Mouse (Mus musculus): Measurements from ENCODE around the gene Btnl10. TPM values are rescaled to one million over a fixed set of nuclear protein-coding genes. Genes with fewer than 3 reads are reported as not detected.
A peak's percentile ranks its signal among the peaks of the same experiment; 100 is the strongest.

The Btnl10 gene
- total RNA-seq (2021): not detected
- long read RNA-seq, experiment 1: 0 reads
- long read RNA-seq, experiment 2: 0 reads

DNA sequence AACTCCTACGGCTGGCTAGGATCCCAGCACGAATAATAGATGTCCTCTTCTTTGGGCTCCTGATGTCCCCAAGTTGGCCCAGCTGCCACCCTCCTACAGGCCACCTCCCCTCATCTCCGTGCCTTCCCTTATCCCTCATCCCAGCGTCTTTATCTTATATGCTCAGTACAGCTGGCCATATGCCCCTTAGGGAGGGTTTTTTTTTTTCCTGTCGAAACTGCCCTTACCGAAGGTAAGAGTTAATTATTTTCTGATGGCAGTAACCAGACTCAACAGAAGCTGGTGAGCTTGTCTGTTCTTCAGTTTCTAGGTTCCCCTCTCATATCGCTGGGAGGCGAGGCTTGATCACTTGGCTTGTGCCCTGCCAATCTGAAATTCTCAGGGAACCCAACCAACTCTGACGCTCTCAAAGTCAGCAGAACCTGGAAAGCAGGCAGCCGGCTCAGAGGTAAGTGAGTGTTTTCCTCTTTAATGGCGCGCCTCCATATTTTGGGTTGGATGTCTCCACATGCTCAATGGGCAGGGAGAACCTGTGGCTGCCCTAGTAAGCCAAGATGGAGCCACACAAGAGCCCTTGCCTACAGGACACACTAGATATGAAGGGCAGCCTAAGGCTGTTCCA is at the start of gene Btnl10:
TSS of gene Btnl10 (plus strand) at position 164 of the 622 bp plus-strand sequence.
- intact Hi-C loops (cut with DNase I): no loop called here
- no peak for DNase-seq

DNA sequence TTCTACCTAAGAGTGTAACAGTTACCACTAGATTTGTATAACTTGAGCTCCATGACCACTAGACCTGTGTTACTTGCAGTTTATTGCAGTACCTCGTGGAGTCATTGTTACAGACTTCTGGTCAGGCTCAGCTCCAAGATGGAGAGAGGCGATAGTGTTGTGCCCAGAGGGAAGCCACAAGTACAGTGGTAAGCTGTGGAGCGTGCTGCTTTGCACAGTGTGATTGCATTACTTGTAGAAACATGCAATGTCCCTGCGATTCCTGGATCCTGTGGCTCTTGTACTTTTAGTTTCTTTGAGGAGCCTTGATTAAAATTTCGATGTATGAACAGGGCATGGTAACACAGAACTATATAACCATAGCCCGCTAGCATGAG is 49.8 kb upstream of the Btnl10 start:
- no peak for DNase-seq
- intact Hi-C loops (cut with DNase I): no loop called here

DNA sequence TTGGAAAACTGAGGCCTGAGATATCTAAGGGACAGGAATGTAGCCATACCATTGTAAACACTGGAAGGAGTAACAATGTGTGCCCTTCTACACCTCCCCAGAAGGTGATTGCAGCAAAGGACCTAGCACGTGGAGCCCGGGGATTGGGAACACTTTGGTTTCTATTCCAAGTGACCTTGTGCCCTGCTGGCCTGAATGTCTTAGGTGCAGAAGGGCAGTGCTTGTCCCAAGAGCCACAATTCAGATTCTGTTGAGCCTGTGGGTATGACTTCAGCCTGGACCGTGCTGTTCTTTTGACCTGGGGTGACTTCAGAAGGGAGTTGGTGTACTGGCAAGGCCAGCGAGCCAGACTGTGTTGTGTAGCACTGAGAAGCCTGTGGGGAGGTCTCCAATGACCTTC is 46.7 kb upstream of the Btnl10 start:
- intact Hi-C loops (cut with DNase I): no loop called here
- DNase-seq: no peak

DNA sequence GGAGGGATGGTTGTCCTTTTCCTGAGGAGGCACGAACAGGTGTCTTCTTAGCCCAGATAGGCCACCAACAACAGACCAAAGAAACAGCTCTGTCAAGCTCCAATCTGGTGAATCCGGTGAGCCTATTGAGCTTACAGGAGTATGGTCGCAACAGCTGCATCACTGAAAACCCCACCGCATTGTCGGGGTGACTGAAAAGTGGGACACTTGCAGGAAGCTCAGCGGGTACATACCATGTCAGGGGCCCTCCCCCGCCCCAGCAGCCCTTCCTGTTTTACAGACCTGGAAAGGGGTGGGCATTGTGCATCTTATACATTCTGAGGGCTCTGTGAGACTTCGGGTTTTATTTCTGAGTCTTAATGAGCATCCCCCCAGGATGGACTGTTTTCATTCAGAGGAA is 34.0 kb upstream of the Btnl10 start:
- DNase-seq: no peak
- intact Hi-C loops (cut with DNase I): no loop called here

DNA sequence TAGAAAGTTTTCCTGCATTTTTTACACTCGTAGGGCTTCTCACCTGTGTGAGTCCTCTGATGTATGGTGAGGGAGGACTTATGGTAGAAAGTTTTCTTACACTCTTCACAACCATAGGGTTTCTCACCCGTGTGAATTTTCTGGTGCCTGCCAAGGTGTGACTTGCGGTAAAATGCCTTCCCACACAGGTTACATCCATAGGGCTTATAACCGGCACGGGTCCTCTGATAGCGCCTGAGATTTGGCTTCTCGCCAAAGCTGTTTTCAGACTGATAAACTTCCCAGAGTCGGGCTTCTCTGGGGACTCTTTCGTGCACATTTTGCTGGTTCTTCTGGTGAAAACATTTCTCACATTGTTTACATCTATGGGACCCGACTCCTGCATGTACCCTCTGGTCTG is 27.2 kb upstream of the Btnl10 start:
- no peak for DNase-seq
- intact Hi-C loops (cut with DNase I): no loop called here

DNA sequence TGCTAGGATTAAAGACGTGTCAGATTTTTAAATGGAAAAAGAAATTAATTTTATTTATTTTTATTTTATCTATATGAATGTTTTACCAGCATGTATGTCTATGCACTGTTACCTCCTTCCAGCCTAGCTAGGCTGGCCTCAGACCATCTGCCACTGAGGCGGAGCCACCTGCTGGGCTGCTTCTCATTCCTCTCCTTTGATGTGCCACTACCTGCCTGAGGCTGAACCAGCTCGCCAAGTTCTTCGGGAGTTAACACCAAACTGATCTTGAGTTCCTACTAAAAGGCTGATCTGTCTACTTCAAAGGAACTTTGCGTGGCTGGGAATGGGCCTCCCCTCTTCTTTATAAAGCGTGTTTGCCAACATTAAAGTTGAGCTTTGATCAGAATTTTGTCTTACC is 23.3 kb upstream of the Btnl10 start:
- intact Hi-C loops (cut with DNase I): no loop called here
- DNase-seq: no peak

DNA sequence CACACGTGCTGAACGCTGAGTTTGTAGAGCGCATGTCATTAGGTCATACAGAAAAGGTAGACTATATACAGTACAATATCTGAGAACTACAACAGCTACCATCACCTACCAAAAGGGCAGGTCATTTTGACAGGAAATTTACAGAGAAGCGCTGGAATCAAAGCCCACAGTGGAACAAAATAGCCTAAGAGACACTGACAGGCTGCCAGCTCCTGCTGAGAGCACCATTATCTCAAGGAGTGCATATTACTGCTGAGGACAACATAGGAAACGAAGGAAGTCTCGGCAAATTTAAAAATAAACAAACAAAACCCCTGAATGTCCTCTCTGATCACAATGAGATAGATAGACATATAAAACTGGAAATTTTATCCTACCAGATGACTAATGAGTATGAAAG is 20.2 kb upstream of the Btnl10 start:
- no peak for DNase-seq
- intact Hi-C loops (cut with DNase I): no loop called here

DNA sequence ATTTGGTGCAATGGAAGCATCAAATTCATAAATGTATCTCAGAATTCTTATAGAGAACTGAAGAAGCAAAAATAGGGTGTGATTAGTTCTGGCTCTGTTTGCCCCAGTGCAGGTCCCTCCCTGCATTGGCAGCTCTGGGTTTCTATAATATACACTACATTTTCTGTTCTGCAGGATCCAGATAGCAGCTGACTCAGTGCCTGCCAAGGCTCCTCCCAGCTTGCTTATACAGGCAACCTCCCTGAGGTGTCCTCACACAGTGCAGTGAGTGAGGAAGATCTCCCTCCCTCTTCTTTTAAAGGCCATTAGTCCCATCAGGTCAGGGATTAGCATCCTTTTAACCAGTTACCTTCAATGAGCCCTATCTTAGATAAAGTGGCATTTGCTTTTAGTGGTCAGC is 16.6 kb upstream of the Btnl10 start:
- no peak for DNase-seq
- intact Hi-C loops (cut with DNase I): no loop called here

DNA sequence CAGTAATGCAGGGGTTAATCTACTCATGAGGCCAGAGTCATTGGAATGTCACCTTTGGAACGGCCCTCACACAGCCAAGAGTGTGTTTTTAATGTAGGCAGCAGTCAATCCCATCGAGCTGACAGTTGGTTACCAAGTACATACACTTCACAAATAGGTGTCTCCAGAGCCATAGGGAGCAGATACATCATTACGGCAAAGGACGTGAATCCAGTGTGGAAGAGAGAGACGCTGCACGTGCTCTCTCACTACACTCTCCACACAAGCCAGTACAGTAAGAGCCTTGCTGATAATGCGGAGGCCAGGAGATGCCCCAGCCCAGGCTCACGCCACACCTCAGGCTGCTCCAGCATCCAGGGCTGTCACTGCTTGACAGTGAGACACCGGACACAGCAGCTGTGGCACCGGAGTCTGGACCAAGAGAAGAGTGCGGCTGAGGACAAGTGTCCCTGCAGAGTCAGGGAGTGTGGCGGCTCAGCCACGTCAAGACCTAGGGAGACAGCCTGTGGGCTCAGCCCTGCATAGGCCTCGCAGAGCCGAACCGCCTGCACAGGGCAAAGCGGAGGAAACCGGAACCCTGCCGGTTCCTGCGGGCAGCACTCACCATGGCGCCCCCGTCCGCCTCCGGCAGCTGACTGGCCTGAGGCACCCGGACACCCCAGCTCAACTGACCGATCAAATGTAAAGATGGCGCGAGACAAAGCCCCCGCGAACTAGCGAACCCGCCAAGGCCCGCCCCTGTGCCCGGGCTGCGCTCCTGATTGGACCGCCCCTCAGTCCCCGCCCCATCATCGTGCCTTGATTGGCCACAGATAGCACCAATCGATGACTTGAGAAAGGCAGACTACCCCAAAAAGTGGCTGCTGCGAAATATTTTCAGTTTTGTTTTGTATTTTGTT is 13.9 kb upstream of the Btnl10 start, which contains the start of gene Zfp39:
TSS of gene Zfp39 (minus strand) at position 715 of the 899 bp plus-strand sequence.
- DNase-seq: peak; percentile 95 to 99
- intact Hi-C loops (cut with DNase I): no loop called here

DNA sequence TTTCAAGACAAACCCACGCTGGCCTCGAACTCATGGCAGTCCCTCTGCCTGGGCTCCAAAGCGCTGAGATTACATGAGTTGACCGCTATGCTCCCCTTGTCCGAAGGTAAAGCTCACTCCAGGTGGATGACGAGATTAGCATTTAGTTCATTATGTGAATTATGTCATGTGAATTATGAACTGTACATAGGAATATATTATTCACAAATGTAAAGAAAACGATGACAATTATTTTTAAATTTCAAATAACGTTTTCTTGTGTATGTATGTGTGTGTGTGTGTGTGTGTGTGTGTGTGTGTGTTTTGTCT is 13.3 kb upstream of the Btnl10 start:
- intact Hi-C loops (cut with DNase I): no loop called here
- DNase-seq: no peak

DNA sequence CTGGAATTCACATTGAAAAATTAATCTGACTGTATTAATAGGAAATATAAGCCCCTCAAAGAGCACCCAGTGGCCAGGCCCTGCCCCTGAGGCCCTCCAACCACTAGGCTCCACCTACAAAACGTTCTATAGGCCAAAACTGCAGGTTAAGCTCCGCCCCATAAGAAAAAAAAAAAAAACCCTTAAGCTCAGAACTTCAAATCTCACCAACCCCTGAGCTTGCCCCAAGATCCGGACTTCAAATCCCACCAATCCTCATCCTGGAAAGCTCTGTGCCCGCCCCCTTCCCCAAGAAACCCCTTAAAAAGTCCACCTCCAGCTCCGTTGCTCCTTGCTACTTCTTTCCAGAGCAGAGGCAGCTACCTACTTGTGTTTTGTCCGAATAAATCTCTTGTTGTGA is 12.9 kb upstream of the Btnl10 start:
- no peak for DNase-seq
- intact Hi-C loops (cut with DNase I): no loop called here

DNA sequence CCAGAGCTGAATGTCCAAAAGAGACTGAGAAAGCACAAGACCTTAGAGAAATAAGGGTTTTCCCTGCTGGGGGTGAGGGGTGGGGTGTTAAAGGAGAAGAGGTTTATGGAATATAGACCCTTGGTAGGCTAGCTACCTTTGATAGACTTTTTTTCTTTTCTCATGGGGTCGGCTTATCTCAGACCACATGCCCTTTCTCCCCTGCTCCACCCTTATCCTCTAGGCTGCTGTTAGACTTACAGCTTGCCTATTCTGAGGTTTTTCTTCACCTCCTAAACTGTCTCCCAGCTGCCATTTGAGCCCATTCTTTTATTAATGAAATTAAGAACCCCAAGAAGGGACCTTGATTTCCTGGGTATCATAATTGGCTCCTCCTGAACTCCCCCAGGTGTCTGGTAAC is 3.9 kb upstream of the Btnl10 start:
- no peak for DNase-seq
- intact Hi-C loops (cut with DNase I): no loop called here

DNA sequence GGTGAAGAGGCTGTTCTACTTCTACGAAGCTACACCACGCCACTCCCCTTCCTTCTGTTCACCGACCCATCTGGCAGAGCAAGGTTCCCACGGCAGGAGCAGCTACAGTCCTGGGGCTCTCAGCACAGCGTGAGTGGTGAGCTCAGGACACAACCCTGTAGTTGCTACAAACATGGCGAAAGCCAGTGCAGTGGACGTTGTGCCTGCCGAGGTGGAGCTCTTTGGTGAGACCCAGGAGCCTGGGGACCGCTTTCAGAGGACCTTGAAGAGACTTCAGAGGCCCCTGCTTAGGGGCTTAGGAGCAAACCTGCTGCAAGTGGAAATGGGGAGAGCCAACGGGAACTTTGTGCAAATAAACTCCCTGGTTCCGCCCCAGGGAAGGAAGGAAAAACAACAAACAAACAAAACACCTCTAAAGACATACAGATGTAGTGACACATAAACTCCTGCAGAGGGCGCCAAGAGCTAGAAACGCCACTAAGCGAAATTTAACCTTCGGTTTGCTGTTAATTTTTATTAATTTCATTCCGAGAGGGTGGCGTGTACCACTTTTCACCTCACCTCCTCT is 3.2 kb upstream of the Btnl10 start:
- intact Hi-C loops (cut with DNase I): no loop called here
- no peak for DNase-seq

DNA sequence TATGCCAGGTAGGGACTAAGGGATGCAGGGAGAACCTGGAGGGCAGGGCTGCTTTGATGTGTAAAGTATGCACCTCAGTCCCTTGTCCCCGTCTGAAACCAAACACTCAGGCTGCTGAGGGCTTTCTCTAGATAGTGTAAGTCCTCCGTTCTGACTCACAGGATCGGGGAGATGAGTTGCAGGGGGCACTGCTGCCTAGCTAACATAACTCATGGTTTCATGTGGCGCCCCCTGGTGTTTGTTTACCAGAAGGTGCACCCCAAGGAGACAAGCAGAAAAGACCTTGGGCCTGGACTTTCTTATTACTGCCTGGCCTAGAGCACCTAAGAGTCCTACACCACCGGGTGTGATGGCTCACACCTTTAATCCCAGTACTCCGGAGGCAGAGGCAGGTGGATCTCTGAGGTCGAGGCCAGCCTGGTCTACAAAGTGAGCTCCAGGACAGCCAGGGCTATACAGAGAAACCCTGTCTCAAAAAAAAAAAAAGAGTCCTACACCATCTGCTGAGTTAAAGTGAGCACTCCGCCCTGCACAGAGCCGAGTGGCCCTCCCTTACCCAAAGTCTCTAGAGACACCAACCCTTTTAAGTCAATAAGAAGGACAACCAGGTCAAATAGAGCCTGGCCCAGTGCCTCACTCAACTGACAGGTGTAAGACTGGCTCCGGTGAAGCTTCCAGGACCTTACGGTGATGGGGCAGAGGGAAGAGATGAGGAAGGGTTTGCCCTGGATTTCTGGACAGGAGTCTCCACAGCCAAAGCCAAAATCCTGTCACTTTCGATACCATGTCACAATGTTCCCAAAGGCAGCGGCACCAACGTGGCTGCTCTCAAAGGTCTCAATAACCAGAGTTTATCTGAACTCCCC is 596 bp upstream of the Btnl10 start:
- intact Hi-C loops (cut with DNase I): no loop called here
- DNase-seq: no peak

DNA sequence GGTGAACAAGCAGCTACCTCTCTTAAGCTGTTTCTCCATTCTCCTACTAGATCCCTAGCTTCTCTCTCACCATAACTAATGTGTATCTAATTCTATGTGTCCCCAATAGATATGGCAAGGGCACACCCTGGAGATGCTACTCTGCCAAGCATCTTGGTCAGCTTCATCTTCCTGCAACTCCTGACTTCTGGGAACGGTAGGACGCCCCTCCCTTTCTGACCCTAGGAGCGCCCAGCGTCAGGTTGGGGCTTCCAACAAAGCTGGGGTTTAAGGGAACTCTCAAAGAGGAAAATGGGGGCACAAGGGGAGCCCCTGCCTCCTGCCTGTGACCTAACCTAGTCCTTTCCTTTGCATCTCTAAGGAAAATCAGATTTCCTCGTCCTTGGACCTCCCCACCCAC is 1.1 kb downstream of the Btnl10 start:
- DNase-seq: no peak
- intact Hi-C loops (cut with DNase I): no loop called here

DNA sequence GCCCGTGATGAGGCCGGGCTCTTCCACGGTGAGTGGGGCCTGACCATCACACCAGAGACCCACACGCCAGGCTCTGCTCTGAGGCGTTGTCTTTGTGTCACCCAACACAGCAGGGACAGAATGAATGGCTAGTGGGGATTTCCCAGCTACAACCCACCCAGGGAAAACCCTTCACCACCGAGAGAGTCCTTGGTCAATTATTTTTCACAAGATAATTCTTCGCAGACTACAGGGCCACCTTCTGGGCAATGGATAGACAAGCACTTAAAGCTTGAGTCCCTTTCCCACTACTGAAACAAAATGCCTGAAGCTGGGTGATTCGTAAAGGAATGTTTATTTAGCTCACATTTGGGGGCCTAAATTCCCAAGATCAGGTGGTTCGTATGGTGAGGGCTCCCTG is 4.7 kb downstream of the Btnl10 start:
- DNase-seq: no peak
- intact Hi-C loops (cut with DNase I): no loop called here

DNA sequence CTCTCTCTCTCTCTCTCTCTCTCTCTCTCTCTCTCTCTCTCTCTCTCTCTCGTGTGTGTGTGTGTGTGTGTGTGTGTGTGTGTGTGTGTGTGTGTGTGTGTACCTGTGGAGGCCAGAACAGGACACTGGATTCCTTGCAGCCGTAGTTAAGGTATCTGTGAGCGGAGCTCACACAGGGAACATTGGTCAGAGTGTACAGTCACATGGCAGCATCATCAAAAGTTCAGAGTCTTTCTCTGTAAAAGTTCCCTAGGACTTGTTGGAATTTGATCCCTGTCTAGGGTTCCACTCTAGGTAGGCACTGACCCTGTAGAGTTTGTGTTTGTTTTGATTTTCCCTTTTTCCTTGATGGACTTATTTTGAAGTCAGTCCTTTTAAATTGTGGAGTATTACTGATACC is 8.9 kb downstream of the Btnl10 start:
- DNase-seq: no peak
- intact Hi-C loops (cut with DNase I): no loop called here

DNA sequence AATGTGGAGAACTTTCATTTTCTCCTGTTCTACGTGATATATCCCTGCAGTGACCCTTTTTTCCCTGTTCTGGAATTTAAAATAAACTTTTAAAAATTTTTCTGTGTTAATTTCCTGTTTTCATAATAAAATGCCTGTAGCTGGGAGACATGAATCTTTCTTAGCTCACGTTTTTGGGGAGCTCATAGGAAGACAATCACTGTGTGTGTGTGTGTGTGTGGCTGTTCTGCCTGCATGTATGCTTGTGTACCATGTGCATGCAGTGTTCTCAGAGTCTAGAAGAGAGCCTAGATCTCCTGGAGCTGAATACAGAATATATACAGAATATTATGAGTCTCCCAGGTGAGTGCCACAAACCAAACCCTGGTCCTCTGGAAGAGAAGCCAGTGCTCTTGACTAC is 9.3 kb downstream of the Btnl10 start:
- no peak for DNase-seq
- intact Hi-C loops (cut with DNase I): no loop called here

DNA sequence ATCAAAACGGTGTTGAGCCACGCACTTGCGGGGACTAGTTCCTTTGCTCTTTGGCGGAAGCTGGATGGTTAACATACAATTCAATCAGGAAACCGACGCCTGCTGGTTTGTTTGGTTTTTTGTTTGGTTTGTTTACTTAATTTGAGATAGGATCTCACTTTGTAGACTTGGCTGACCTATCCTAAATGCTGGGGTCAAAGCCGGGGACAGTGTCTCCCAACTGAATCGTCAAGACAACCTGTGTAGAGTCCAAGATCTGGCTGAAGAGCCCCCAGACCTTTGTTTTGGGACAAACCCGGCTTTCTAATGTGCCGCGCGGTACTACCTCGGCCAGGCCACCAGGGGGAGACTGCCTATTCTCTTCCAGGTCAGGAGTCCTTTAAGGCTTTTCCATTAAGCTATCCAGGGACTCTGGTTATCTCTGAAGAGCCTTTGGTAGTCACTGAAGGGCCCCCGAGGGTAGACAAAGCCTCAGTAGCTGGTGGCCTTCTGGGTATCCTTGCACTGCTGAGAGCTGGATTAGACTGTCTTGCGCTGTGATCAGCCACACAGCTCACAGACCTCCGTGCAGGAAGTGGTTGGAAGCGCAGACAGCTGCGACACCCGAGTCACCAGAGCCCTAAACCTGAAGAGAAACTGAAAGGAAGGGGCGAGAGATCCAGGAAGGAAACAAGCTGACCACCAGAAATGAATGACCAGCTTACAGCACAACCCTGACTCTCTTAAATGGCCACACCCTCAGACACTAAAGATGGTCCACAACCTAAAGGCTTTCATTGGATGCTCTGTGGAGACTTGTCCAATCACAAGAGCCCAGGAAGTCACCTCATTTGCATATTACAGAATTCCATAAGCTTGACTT is 10.3 kb downstream of the Btnl10 start:
- intact Hi-C loops (cut with DNase I): no loop called here
- peak; percentile 30 to 34 for DNase-seq

DNA sequence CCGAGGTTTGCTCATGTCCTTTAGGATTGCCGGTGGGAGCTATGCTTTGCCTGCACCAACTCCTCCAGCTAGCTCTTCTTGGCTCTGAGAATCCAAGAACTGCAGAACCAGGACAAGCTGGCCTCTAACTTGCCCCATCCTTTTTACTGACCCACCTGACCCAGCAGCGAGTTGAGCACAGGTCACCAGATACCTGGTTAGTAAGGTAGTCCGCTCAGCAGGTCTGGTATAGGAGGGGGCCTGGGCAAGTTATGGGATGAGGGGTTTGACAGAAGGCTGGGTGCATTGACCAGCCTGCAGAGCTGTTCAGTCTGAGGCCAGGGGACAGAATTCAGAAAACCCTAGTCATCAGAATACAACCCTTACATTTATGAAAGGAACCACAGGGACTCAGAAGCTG is 11.3 kb downstream of the Btnl10 start:
- intact Hi-C loops (cut with DNase I): no loop called here
- DNase-seq: no peak

All from gastrocnemius, postnatal 36 days (tissue).